Mouse (Mus musculus): ENCODE measurements around the gene Psg17.
A peak's percentile ranks its signal among the peaks of the same experiment; 100 is the strongest.
"Not testable (repeated sequence)": the region's sequence is repeated elsewhere in the genome, so short reads cannot be mapped to it uniquely, and the experiment has no call there.

Gene Psg17

GRCm38 (mm10) chr7:18821507-18821906 lies at the start of gene Psg17:
Gene Psg17, minus strand, starts transcription at chr7:18821607.
- no peak for DNase-seq

GRCm38 (mm10) chr7:18871031-18871430 lies 49.6 kb upstream of the Psg17 start, which contains the start of gene Pglyrp1:
Gene Pglyrp1, plus strand, starts transcription at chr7:18871331.
- DNase-seq, result not testable (repeated sequence)

- DNase-seq, result no peak
Observed at GRCm38 (mm10) chr7:18868491-18868890, 47.1 kb upstream of the Psg17 start.

GRCm38 (mm10) chr7:18862801-18863200 lies 41.4 kb upstream of the Psg17 start:
- peak in 1 of 2 experiments; percentile 35 for DNase-seq

- peak; percentile 33 to 61 for DNase-seq
Observed at GRCm38 (mm10) chr7:18858310-18858916, 37.0 kb upstream of the Psg17 start.

- DNase-seq, result no peak
Observed at GRCm38 (mm10) chr7:18848395-18848794, 27.0 kb upstream of the Psg17 start.

GRCm38 (mm10) chr7:18844811-18845210 lies 23.4 kb upstream of the Psg17 start:
- no peak for DNase-seq

- no peak for DNase-seq
Observed at GRCm38 (mm10) chr7:18841174-18841567, 19.8 kb upstream of the Psg17 start.

- peak; percentile 77 to 87 for DNase-seq
Observed at GRCm38 (mm10) chr7:18840386-18841173, 19.2 kb upstream of the Psg17 start.

- DNase-seq, result peak in 1 of 2 experiments; percentile 48
Observed at GRCm38 (mm10) chr7:18839865-18840264, 18.5 kb upstream of the Psg17 start, which contains the start of gene Mill2. Gene Mill2, plus strand, starts transcription at chr7:18839966.

GRCm38 (mm10) chr7:18832298-18832697 lies 10.9 kb upstream of the Psg17 start:
- peak in 1 of 2 experiments; percentile 25 for DNase-seq

GRCm38 (mm10) chr7:18829545-18829944 lies 8.1 kb upstream of the Psg17 start:
- no peak for DNase-seq

GRCm38 (mm10) chr7:18828592-18828991 lies 7.2 kb upstream of the Psg17 start:
- peak in 1 of 2 experiments; percentile 14 for DNase-seq

- no peak for DNase-seq
Observed at GRCm38 (mm10) chr7:18827792-18828546, 6.6 kb upstream of the Psg17 start.

GRCm38 (mm10) chr7:18818301-18818700 lies 3.1 kb downstream of the Psg17 start:
- no peak for DNase-seq

GRCm38 (mm10) chr7:18803526-18803925 lies 17.9 kb downstream of the Psg17 start:
- DNase-seq, result no peak

- no peak for DNase-seq
Observed at GRCm38 (mm10) chr7:18799129-18799528, 22.3 kb downstream of the Psg17 start.

GRCm38 (mm10) chr7:18798420-18798819 lies 23.0 kb downstream of the Psg17 start, which contains the start of gene Psg19:
Gene Psg19, minus strand, starts transcription at chr7:18798520.
- DNase-seq, result no peak

GRCm38 (mm10) chr7:18790671-18791070 lies 30.7 kb downstream of the Psg17 start:
- not testable (repeated sequence) for DNase-seq

- not testable (repeated sequence) for DNase-seq
Observed at GRCm38 (mm10) chr7:18781301-18781700, 40.1 kb downstream of the Psg17 start.

GRCm38 (mm10) chr7:18779337-18779781 lies 42.0 kb downstream of the Psg17 start:
- peak in 1 of 2 experiments; percentile 23 for DNase-seq

All from lung, postnatal 4 days (tissue).